ENCODE assay signal across 8 mouse cellular contexts in the genomic region with DNA sequence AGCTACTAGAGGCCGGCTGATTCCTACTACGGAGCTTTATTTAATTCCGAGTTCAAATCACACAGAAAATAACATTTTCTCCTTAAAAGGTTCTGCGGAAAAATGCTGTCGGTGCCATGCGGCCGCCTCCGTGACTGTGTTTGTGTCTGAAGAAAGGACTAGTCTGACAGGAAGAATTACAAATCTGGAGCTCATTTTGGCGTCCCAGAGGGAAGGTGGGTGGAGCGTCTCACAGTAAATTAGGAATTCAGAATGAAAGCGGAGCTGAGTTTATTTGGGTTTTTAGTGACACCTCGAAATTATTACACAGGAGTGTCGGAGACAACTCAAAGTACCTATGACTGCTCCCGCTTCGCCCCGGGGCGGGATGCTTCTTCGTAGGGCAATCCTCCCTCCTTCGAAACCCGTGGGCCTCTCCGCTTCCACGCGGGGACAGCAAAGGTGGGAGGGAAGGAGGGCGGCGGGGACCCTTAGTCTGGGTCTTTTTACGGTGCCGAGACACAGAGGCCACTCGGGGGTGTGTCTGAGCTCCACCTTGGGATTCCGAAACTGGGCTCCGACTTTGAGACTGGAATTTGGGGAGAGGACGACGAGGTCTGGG. TPM values are rescaled to one million over a fixed set of nuclear protein-coding genes. Genes with fewer than 3 reads are reported as not detected.
DNase-seq lines count a peak whose midpoint lies in the region; ATAC-seq lines count a peak whose summit lies in the region.

No protein-coding gene starts in this region.

- ATAC-seq in hindbrain, embryonic 14.5 days (ENCODE audit: low FRiP score), result peak; percentile 3; the same call in 1 of the 2 replicates
- ATAC-seq in lung, embryonic 16.5 days (ENCODE audit: low read depth), result peak; percentile 0
- ATAC-seq in megakaryocyte progenitor cell, adult 5-6 weeks (replicated peaks; ENCODE audit: poor library complexity), result no peak

- peaks cover 13% of the 10 kb centered on the region for H3K4me1 ChIP-seq in hindbrain, embryonic 14.5 days (replicated peaks; ENCODE audit: control insufficient read depth, insufficient read depth, low read length)
- H3K4me1 ChIP-seq in lung, embryonic 16.5 days (replicated peaks; ENCODE audit: control insufficient read depth, insufficient read depth, low read length), result peaks cover 12% of the 10 kb centered on the region

- no peaks in the 10 kb centered on the region for H3K27me3 ChIP-seq in hindbrain, embryonic 14.5 days (ENCODE audit: control insufficient read depth, insufficient read depth, low read length)
- no peaks in the 10 kb centered on the region for H3K27me3 ChIP-seq in lung, embryonic 16.5 days (ENCODE audit: control insufficient read depth, insufficient read depth, low read depth, low read length)

- H3K27ac ChIP-seq in hindbrain, embryonic 14.5 days, result no peak overlapping the region
- H3K27ac ChIP-seq in lung, embryonic 16.5 days (ENCODE audit: low read length), result peak overlapping the region; percentile 75

- WGBS in hindbrain, embryonic 14.5 days, result under 1% methylated on average over 32 of the region's 32 CpGs
- WGBS in lung, embryonic 16.5 days, result under 1% methylated on average over 32 of the region's 32 CpGs

- DNase-seq in MN1 (ENCODE audit: low spot score), result peak; percentile 42
- peak; percentile 23 to 26 for DNase-seq in cerebellum, postnatal 14 days
- DNase-seq in frontal cortex, postnatal 14 days (ENCODE audit: low spot score in 2 of 2), result peak; percentile 68 to 70
- peak; percentile 53 for DNase-seq in hindbrain, embryonic 14.5 days (ENCODE audit: low spot score)
- DNase-seq in layer of hippocampus, postnatal 10 days (ENCODE audit: low spot score in 2 of 2), result peak; percentile 40 to 53
- peak; percentile 43 for DNase-seq in retina, postnatal 1 day

- H3K4me3 ChIP-seq in hindbrain, embryonic 14.5 days (replicated peaks; ENCODE audit: low read length), result peak overlapping the region; percentile 79
- peak overlapping the region; percentile 79 for H3K4me3 ChIP-seq in lung, embryonic 16.5 days (ENCODE audit: low read length)

- H3K9me3 ChIP-seq in hindbrain, embryonic 14.5 days (ENCODE audit: control insufficient read depth, low read length), result no peaks in the 10 kb centered on the region
- no peaks in the 10 kb centered on the region for H3K9me3 ChIP-seq in lung, embryonic 16.5 days (ENCODE audit: control insufficient read depth, low read length)

- peak overlapping the region; percentile 87 for H3K9ac ChIP-seq in hindbrain, embryonic 14.5 days
- H3K9ac ChIP-seq in lung, embryonic 16.5 days (ENCODE audit: low read length), result peak overlapping the region; percentile 80

- peak overlapping the region; percentile 84 for H3K4me2 ChIP-seq in hindbrain, embryonic 14.5 days (replicated peaks)
- H3K4me2 ChIP-seq in lung, embryonic 16.5 days (ENCODE audit: low read depth, low read length), result peak overlapping the region; percentile 98

- no peaks in the 10 kb centered on the region for H3K36me3 ChIP-seq in hindbrain, embryonic 14.5 days (replicated peaks; ENCODE audit: control insufficient read depth, insufficient read depth)
- no peaks in the 10 kb centered on the region for H3K36me3 ChIP-seq in lung, embryonic 16.5 days (ENCODE audit: control insufficient read depth, insufficient read depth, low read length)

RNA-seq across cellular contexts. Expression of gene Tgfbr1, which starts 0.9 kb away (rescaled TPM):
- polyA plus RNA-seq in hindbrain, embryonic 14.5 days (2014; fragmentation: Nextera tagmentation; extraction: Ambion mirVana), result 40.1 and 41.4 TPM in 2 replicates
- 10 to 100 TPM; 24.3 to 26.8 TPM for total RNA-seq in layer of hippocampus, postnatal 10 days (2021)
- 25.9 and 27.7 TPM in 2 replicates for polyA plus RNA-seq in lung, embryonic 16.5 days (2015; fragmentation: Nextera tagmentation; extraction: Ambion mirVana)
- 18.4 and 19.5 TPM in 2 replicates for total RNA-seq in megakaryocyte progenitor cell, adult 5-6 weeks (2015)
- 19.9 and 23.1 TPM in 2 replicates for total RNA-seq in megakaryocyte progenitor cell, adult 5-6 weeks (2017)
